Mouse (Mus musculus): ENCODE data around the gene Gm4131. TPM values are rescaled to one million over a fixed set of nuclear protein-coding genes. Genes with fewer than 3 reads are reported as not detected.

Gm4131 gene
- total RNA-seq, 2 experiments from 2014 or later: not detected

- no peak for DNase-seq
Measured at GRCm38 (mm10) chr14:62546746-62547145, 20.0 kb downstream of the Gm4131 start.

- DNase-seq: no peak
Measured at GRCm38 (mm10) chr14:62546296-62546695, 20.4 kb downstream of the Gm4131 start.

- DNase-seq: no peak
Measured at GRCm38 (mm10) chr14:62541751-62542150, 25.0 kb downstream of the Gm4131 start.

- DNase-seq: no peak
Measured at GRCm38 (mm10) chr14:62539834-62540233, 26.9 kb downstream of the Gm4131 start.

- no peak for DNase-seq
Measured at GRCm38 (mm10) chr14:62536988-62537387, 29.7 kb downstream of the Gm4131 start.

GRCm38 (mm10) chr14:62536127-62536526 is 30.6 kb downstream of the Gm4131 start:
- no peak for DNase-seq

- DNase-seq: no peak
Measured at GRCm38 (mm10) chr14:62530951-62531350, 35.8 kb downstream of the Gm4131 start.

GRCm38 (mm10) chr14:62512845-62513244 is 53.9 kb downstream of the Gm4131 start:
- DNase-seq: no peak

- peak; percentile 11 for DNase-seq
Measured at GRCm38 (mm10) chr14:62509350-62509749, 57.4 kb downstream of the Gm4131 start.

GRCm38 (mm10) chr14:62506261-62506660 is 60.5 kb downstream of the Gm4131 start:
- DNase-seq: no peak

- DNase-seq: no peak
Measured at GRCm38 (mm10) chr14:62497391-62497790, 69.3 kb downstream of the Gm4131 start.

- DNase-seq: no peak
Measured at GRCm38 (mm10) chr14:62496501-62496900, 70.2 kb downstream of the Gm4131 start.

- DNase-seq: no peak
Measured at GRCm38 (mm10) chr14:62493456-62493855, 73.3 kb downstream of the Gm4131 start.

GRCm38 (mm10) chr14:62492196-62492850 is 74.4 kb downstream of the Gm4131 start:
- DNase-seq: peak; percentile 60

GRCm38 (mm10) chr14:62488270-62488669 is 78.5 kb downstream of the Gm4131 start:
- no peak for DNase-seq

GRCm38 (mm10) chr14:62481381-62481780 is 85.3 kb downstream of the Gm4131 start:
- DNase-seq: no peak

- DNase-seq: no peak
Measured at GRCm38 (mm10) chr14:62479395-62479794, 87.3 kb downstream of the Gm4131 start.

- DNase-seq: no peak
Measured at GRCm38 (mm10) chr14:62474481-62474880, 92.2 kb downstream of the Gm4131 start.

GRCm38 (mm10) chr14:62472061-62472460 is 94.7 kb downstream of the Gm4131 start:
- no peak for DNase-seq

- DNase-seq: no peak
Measured at GRCm38 (mm10) chr14:62468753-62469125, 98.0 kb downstream of the Gm4131 start.

- DNase-seq: no peak
Measured at GRCm38 (mm10) chr14:62468119-62468752, 98.5 kb downstream of the Gm4131 start.

- peak; percentile 45 for DNase-seq
Measured at GRCm38 (mm10) chr14:62464966-62465365, 101.8 kb downstream of the Gm4131 start.

- no peak for DNase-seq
Measured at GRCm38 (mm10) chr14:62459541-62459940, 107.2 kb downstream of the Gm4131 start.
